Mouse (Mus musculus): ENCODE data around the gene Tnfrsf1a. TPM values are rescaled to one million over a fixed set of nuclear protein-coding genes. Genes with fewer than 3 reads are reported as not detected.

Gene Tnfrsf1a
- polyA plus RNA-seq, 1 experiment from 2014 or later: 42.8 TPM

DNA sequence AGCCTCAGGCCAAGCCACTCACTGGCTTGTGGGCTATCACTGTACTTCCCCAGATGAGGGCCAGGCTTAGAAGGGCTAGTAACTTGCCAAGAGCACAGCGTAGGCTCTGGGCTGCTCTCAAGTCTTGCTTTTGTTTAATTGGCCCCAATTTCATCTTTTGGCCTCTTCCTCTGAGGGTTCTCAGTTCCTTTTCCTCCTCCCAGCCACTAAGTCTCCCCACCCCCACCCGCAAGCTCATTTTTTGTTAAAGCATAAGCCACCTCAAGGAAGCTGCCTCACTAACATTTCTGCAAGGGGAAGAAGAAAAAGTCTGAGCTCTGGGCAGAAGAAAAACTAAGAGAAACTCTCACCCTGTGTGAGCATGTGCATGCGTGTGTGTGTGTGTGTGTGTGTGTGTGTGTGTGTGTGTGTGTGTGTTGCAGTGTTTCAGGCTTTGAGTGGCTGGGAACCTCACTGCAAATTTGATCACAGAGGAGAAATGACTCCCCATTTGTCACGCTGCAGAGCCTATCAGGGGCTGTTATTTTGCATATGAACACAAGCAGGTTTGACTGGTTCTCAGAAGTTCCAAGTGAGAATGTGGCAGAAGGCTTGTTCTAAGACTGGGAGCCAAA, 18.7 kb downstream of the Tnfrsf1a start:
- ATAC-seq (replicated peaks; ENCODE audit: insufficient number of reproducible peaks, insufficient read depth, low FRiP score, low read depth): no peak
- Histone ChIP-seq H3K27me3 (peaks cover 31% of the 10 kb centered on the region), H3K4me1 (replicated peaks) (peaks cover 19% of the 10 kb centered on the region), H3K9ac (no peak overlapping the region), H3K4me2 (no peak overlapping the region), H3K36me3 (no peaks in the 10 kb centered on the region), H3K4me3 (no peak overlapping the region), H3K27ac (peak overlapping the region; percentile 33; the same call in 1 of the 2 replicates), H3K9me3 (replicated peaks) (no peaks in the 10 kb centered on the region)
- 54% methylated on average over 4 of the region's 4 CpGs for WGBS

DNA sequence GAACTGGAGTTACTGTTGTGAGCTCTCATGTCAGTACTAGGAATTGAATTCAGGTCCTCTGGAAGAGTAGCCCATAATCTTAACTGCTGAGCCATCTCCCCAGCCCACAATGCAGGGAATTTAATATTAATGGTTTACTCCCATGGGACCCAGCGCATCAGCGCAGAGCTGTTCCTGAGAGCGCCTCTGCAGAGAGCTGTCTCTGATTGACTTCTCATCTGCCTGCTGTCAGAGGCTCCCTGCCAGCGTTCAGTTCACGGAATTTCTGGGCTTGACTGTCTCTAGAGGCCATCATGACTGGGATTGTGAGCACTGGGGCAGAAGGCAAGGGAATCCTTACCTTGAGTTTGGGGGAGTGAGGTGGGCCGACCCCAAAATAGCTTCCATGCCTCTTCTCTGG, 27.9 kb downstream of the Tnfrsf1a start:
- 51% methylated on average over 6 of the region's 6 CpGs for WGBS
- ATAC-seq (replicated peaks; ENCODE audit: insufficient number of reproducible peaks, insufficient read depth, low FRiP score, low read depth): no peak
- no peak overlapping the region for H3K9ac ChIP-seq
- H3K4me1 ChIP-seq (replicated peaks): peaks cover 25% of the 10 kb centered on the region
- H3K27me3 ChIP-seq: peaks cover 87% of the 10 kb centered on the region
- H3K9me3 ChIP-seq (replicated peaks): no peaks in the 10 kb centered on the region
- H3K36me3 ChIP-seq: no peaks in the 10 kb centered on the region
- no peak overlapping the region for H3K4me2 ChIP-seq
- no peak overlapping the region for H3K4me3 ChIP-seq
- H3K27ac ChIP-seq: no peak overlapping the region

DNA sequence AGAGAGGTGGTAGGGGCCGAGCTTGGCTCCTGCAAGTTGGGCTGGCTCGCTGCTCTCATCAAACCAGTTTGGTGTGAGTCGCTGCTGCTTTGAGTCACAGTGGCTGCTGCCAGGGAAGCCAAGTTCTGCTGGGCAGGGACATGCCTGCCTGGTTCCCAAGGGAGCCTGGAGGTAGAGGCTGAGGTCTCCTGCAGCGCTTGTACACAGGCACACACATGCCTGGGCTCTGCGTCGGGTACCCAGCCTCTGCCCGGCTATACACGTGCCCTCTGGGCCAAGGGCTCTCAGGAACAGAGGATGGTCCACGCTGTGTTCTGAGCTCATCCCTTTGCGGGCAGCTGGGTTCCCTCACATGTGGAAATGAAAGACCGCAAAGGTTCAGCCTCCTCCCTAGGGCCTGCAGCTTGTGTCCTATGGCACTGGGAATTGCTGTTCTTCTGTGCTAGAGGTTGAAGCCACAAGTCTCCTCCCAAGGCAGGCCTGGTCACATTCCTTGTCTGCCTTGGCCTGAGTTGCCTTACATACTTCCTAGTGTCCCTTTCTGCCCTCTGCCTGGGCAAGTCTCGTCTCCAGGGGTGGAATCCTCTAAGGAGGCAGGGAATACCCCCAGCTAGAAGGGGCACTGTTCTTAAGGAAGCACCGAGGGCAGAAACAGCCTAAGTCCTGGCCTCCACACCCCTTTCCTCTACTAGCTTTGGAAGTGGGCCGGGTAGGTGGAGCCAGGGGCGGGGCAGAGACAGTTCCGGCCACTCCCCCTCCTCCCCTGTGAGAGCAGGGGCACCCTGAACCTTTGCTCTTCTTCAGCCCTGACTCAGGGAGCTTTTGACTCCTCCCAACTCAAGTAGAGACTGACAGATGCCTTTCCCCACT, 28.7 kb downstream of the Tnfrsf1a start:
- H3K9me3 ChIP-seq (replicated peaks): no peaks in the 10 kb centered on the region
- ATAC-seq (replicated peaks; ENCODE audit: insufficient number of reproducible peaks, insufficient read depth, low FRiP score, low read depth): peak; percentile 51; the same call in 1 of the 2 replicates
- H3K27me3 ChIP-seq: peaks cover 87% of the 10 kb centered on the region
- H3K27ac ChIP-seq: no peak overlapping the region
- peaks cover 25% of the 10 kb centered on the region for H3K4me1 ChIP-seq (replicated peaks)
- WGBS: 39% methylated on average over 16 of the region's 16 CpGs
- no peak overlapping the region for H3K9ac ChIP-seq
- no peak overlapping the region for H3K4me3 ChIP-seq
- peak overlapping the region; percentile 28; the same call in 1 of the 2 replicates for H3K4me2 ChIP-seq
- H3K36me3 ChIP-seq: no peaks in the 10 kb centered on the region

DNA sequence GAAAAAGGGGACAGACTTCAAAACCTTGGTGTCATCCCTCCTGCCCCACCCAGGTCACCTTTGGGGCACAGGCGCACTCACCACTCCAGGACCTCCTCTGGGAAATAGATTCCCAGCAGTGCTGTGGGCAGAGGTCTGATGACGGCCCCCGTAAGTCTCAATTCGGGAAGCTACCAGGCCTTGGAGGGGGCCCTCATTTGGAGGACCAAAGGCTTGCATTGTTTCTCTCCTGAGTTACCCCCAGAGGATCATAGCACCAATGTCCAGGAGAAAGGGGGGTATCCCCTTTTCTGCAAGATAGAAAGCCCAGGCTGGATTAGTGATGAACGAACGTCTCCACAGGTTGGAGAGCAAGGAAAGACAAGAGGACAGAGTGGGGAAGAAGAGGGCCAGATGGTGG, 29.5 kb downstream of the Tnfrsf1a start:
- Histone ChIP-seq H3K36me3 (no peaks in the 10 kb centered on the region), H3K4me2 (peak overlapping the region; percentile 28; the same call in 1 of the 2 replicates), H3K9me3 (replicated peaks) (no peaks in the 10 kb centered on the region), H3K27ac (no peak overlapping the region), H3K27me3 (peaks cover 86% of the 10 kb centered on the region), H3K4me1 (replicated peaks) (peaks cover 25% of the 10 kb centered on the region), H3K4me3 (no peak overlapping the region), H3K9ac (no peak overlapping the region)
- 13% methylated on average over 6 of the region's 6 CpGs for WGBS
- no peak for ATAC-seq (replicated peaks; ENCODE audit: insufficient number of reproducible peaks, insufficient read depth, low FRiP score, low read depth)

DNA sequence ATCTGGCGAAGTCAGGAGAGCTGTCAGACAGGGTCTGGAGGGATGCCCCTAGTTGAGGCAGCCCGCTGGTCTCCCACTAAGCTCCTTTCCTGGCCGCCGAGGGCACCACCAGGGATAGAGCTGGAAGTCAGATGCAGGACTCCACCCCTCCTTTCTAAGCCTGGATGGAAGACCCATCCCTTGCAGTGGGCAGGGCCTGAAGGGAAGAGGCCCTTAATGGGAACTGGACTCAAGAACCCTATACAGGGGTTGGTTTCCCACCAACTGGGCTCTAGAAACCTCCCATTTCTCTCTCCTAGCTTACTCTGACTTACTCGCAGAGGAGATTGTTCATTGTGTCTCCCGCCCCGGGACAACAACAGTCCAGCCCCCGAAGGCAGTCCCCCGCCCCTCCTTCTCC, 30.6 kb downstream of the Tnfrsf1a start:
- ATAC-seq (replicated peaks; ENCODE audit: insufficient number of reproducible peaks, insufficient read depth, low FRiP score, low read depth): no peak
- peaks cover 81% of the 10 kb centered on the region for H3K27me3 ChIP-seq
- WGBS: 8% methylated on average over 9 of the region's 9 CpGs
- 0 out of 2 replicates have a peak overlapping the region, but pooled peaks have one; percentile 16 for H3K9ac ChIP-seq
- peak overlapping the region; percentile 68 for H3K4me2 ChIP-seq
- peaks cover 31% of the 10 kb centered on the region for H3K4me1 ChIP-seq (replicated peaks)
- H3K36me3 ChIP-seq: no peaks in the 10 kb centered on the region
- H3K27ac ChIP-seq: no peak overlapping the region
- H3K9me3 ChIP-seq (replicated peaks): no peaks in the 10 kb centered on the region
- H3K4me3 ChIP-seq: peak overlapping the region; percentile 41

DNA sequence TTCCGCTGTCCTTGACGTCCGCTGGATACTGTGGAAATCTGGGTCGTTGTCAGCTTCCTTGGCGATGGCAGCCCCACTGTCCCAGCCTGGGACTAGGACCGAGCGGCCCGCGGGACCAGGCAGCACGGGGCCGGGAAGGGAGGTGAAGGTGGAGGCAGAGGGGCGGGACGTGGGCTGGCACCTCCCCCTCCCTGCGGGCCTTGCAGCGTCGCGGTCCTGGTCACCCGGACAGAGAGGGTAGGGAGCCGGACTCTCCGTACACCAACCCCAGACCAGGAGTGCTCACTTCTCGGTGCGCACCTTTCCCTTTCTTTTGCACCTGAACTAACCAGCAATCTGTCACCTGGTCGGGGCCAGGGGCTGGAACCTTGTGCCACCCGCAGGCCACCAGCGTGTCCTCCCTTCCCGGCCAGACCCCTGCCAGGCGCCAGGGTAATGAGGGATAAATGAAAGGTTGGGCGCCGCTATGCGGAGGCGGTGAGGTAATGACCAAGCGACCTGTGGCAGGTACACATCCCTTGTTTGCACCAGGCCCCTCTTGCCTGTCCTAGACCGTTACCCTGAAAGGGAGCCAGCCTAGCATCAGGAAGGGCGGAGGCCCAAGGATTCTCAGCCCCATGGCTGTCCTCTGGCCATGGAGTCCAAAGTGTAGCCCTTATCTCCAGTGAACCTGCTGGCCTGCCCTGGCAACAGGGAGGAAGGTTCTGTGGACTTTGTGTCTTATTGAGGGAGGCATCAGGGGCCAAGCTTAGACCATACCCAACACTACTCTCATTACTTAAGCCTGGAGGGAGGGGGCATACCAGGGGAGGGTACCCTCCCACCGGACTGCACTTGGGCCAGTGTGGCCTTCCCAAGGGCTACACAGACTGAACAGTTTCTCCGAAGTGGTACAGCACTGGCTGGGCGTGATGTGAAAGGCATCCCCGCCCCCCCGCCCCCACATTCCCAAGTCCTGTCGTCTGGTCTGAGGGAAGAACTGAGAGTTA, 31.5 kb downstream of the Tnfrsf1a start, which contains the start of gene Plekhg6:
Gene Plekhg6 (minus strand): TSS at position 422 of the 989 bp plus-strand sequence.
- H3K36me3 ChIP-seq: no peaks in the 10 kb centered on the region
- ATAC-seq (replicated peaks; ENCODE audit: insufficient number of reproducible peaks, insufficient read depth, low FRiP score, low read depth): no peak
- 8% methylated on average over 40 of the region's 40 CpGs for WGBS
- 0 out of 2 replicates have a peak within 1 kb of the TSS, but pooled peaks have one; percentile 16 for H3K9ac ChIP-seq
- H3K4me3 ChIP-seq: peak within 1 kb of the TSS; percentile 41
- H3K4me1 ChIP-seq (replicated peaks): peaks cover 33% of the 10 kb centered on the region
- no peak within 1 kb of the TSS for H3K27ac ChIP-seq
- H3K9me3 ChIP-seq (replicated peaks): no peaks in the 10 kb centered on the region
- H3K4me2 ChIP-seq: peak within 1 kb of the TSS; percentile 68
- peaks cover 73% of the 10 kb centered on the region for H3K27me3 ChIP-seq

DNA sequence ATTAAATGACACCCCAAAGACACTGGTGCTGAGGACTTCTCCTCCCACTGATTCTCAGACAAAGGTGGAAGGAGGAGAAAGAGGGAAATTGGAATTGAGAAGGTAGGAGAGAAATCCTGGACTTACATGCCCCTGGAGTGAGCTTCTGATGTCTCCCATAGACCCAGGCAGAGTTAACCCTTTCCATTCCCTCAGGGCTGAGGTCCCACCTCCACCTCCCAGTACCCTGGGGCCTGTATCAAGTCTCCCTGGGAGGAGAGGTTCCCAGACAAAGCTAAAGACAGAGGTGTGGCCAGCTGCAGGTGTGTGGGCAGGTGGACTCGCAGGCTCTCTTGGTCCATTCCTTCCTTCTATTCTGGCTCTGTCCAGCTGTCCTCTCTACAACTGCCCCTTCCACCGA, 32.9 kb downstream of the Tnfrsf1a start:
- Histone ChIP-seq H3K4me2 (no peak overlapping the region), H3K27me3 (peaks cover 63% of the 10 kb centered on the region), H3K4me1 (replicated peaks) (peaks cover 33% of the 10 kb centered on the region), H3K4me3 (no peak overlapping the region), H3K9ac (no peak overlapping the region), H3K36me3 (no peaks in the 10 kb centered on the region), H3K27ac (no peak overlapping the region), H3K9me3 (replicated peaks) (no peaks in the 10 kb centered on the region)
- 56% methylated on average over 2 of the region's 2 CpGs for WGBS
- ATAC-seq (replicated peaks; ENCODE audit: insufficient number of reproducible peaks, insufficient read depth, low FRiP score, low read depth): no peak

DNA sequence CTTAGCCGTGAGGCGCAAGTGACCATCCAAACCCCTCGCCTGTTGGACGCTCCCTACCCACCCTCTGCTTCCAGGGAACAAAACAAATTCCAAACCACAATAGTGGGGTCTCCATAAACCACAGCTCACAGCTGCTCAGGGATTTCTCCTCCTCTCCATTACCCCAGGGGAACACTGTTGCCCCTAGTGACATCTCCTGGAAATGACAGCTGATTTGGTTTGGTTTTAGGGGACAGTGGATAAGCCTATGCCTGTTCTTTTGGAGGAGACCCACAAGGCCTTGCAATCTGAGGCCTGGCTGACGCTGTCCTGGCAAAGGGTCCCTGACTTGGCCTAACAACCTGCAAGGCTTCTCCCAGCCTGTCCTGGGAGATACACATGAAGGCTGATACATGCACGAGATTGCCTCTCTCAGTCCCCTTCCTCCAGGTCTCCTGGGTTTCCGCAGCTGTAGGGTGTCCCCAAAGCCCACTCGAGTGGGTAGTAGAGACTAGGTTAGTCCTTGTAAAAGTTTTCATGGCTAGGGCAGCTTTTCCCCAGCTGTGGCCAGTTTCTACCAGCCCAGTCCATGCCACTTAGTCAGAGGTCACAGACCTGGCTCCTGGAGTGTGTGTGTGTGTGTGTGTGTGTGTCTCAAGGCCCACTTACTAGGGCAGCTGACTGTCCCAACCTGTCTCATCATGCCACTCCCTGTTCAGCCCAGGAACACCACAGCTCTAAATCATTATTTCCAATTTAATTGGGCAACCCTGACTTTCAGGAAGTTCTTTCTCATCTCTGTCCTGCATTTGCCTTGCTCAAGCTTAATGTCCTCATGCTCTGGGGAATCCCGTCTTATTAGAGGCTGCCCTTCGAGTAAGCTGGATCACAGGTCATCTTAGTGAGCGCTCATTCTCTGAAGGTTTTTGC, 36.2 kb downstream of the Tnfrsf1a start:
- no peak for ATAC-seq (replicated peaks; ENCODE audit: insufficient number of reproducible peaks, insufficient read depth, low FRiP score, low read depth)
- no peaks in the 10 kb centered on the region for H3K36me3 ChIP-seq
- H3K4me1 ChIP-seq (replicated peaks): peaks cover 13% of the 10 kb centered on the region
- no peak overlapping the region for H3K9ac ChIP-seq
- no peak overlapping the region for H3K4me2 ChIP-seq
- H3K27ac ChIP-seq: no peak overlapping the region
- H3K9me3 ChIP-seq (replicated peaks): no peaks in the 10 kb centered on the region
- whole genome bisulfite sequencing: 65% methylated on average over 11 of the region's 11 CpGs
- no peak overlapping the region for H3K4me3 ChIP-seq
- H3K27me3 ChIP-seq: peaks cover 30% of the 10 kb centered on the region

DNA sequence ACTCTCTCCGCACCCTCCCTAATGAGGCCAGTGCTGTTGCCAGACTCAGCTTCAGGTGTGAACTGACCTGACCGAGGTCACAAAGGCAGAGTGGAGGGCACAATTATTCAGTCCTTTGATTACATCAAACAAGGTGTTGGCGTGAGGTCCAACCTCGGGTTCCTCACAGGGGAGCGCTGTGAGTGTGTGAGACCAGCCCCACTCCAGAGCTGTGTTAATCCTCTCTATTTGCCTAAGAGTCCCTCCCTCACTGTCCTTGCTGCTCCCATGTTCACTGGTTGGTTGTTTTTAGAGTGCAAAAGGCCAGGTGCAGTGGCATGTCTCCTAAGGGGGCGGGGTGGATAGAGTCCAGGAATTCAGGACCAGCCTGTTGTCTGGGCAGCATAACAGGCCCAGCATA, 36.9 kb downstream of the Tnfrsf1a start:
- Histone ChIP-seq H3K9me3 (replicated peaks) (no peaks in the 10 kb centered on the region), H3K4me1 (replicated peaks) (peaks cover 8% of the 10 kb centered on the region; the same call in 1 of the 2 replicates), H3K4me2 (no peak overlapping the region), H3K9ac (no peak overlapping the region), H3K4me3 (no peak overlapping the region), H3K36me3 (no peaks in the 10 kb centered on the region), H3K27me3 (peaks cover 23% of the 10 kb centered on the region), H3K27ac (no peak overlapping the region)
- no peak for ATAC-seq (replicated peaks; ENCODE audit: insufficient number of reproducible peaks, insufficient read depth, low FRiP score, low read depth)
- 61% methylated on average over 6 of the region's 6 CpGs for WGBS

DNA sequence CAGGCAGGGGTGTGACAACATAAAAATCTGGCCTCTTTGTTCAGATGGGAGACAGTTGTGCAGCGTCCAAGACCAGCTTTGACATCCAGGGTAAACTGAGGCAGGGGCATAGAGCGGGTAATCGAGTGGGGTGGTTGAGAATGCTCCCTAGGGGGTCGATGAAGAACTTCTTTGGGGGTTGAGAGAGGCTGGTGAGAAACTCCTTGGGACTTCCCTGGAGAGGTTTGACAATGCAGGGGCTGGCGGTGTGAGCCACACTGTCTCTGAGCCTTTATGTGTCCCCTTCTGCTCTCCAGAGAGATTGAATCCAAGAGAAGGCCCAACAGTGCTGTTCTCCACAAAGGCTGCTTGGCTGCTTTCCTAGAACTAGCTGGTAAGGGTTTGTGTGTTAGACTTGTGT, 40.7 kb downstream of the Tnfrsf1a start:
- no peak overlapping the region for H3K27ac ChIP-seq
- no peak for ATAC-seq (replicated peaks; ENCODE audit: insufficient number of reproducible peaks, insufficient read depth, low FRiP score, low read depth)
- no peak overlapping the region for H3K4me3 ChIP-seq
- H3K36me3 ChIP-seq: no peaks in the 10 kb centered on the region
- H3K4me1 ChIP-seq (replicated peaks): peaks cover 1% of the 10 kb centered on the region; the same call in 1 of the 2 replicates
- no peaks in the 10 kb centered on the region for H3K27me3 ChIP-seq
- H3K4me2 ChIP-seq: no peak overlapping the region
- no peaks in the 10 kb centered on the region for H3K9me3 ChIP-seq (replicated peaks)
- 81% methylated on average over 5 of the region's 5 CpGs for WGBS
- no peak overlapping the region for H3K9ac ChIP-seq
